Mouse (Mus musculus) frontal cortex, postnatal 14 days (tissue): ENCODE results near the gene Phgdh.

Source experiments
- DNase-seq, 2 experiments: peaks; one replicate each; pipeline ENCODE4 v3.0.0; 2022; ENCODE audit warnings: low spot score in 2 of 2

Phgdh gene

GRCm38 (mm10) chr3:98339706-98340109 is at the start of gene Phgdh:
Gene Phgdh, minus strand, starts transcription at chr3:98339990.
- DNase-seq: peak in 1 of 2 experiments; percentile 39

DNA sequence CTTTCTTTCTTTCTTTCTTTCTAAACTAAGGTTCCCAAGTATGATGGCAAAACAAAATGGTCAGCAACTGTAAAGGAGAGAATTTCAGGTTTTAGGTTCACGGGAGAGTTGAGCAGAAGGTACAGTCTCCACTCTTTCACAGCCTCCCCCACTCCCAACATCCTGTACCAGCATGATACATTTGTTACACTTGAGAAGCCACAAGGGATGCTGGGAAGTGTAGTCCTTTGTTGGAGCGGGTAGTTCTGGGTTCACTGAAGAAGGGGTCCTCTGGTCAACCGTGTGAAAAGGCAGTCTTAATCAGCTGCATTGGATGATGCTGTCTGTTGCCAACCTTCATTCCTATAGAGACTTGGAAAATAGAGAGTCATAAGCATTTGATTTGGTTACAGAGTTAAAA is 49.5 kb upstream of the Phgdh start:
- DNase-seq: no peak

GRCm38 (mm10) chr3:98387756-98388155 is 48.0 kb upstream of the Phgdh start:
- no peak for DNase-seq

GRCm38 (mm10) chr3:98387086-98387485 is 47.3 kb upstream of the Phgdh start:
- no peak for DNase-seq

DNA sequence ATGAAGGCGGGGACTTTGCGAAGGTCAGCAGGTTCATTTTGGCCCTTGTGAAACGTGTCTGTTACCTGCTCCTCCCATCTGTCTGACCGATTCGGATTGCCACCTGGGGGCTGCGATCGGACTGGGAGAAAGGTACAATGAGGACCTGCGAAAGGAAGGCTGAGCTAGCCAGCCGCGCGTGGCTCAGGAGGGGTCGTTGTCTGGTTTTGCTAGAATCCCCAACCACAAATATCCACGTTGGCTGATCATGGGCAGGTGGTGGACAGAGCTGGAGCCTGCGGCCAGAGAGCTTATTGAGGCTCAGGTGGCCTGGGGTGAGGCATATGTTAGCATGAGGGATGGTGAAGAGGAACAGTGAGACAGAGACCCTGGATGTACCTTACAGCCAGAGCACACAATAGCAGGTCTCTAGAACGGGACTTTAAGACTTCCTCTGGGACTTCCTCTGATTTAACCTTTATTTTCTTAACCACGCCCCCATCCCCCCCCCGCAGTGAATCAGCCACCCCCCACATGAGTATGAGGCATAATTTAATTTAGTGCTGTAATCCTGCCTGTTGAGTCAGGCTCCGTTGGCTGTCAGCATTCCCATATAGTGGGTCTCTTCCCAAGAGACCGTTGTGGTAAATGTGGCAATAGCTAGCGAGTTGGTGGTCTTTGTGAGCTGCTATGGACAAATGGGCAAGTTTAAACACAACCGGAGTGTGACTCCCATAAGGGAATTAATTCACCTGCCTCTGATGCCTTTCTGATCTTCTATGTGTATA is 43.4 kb upstream of the Phgdh start:
- no peak for DNase-seq

DNA sequence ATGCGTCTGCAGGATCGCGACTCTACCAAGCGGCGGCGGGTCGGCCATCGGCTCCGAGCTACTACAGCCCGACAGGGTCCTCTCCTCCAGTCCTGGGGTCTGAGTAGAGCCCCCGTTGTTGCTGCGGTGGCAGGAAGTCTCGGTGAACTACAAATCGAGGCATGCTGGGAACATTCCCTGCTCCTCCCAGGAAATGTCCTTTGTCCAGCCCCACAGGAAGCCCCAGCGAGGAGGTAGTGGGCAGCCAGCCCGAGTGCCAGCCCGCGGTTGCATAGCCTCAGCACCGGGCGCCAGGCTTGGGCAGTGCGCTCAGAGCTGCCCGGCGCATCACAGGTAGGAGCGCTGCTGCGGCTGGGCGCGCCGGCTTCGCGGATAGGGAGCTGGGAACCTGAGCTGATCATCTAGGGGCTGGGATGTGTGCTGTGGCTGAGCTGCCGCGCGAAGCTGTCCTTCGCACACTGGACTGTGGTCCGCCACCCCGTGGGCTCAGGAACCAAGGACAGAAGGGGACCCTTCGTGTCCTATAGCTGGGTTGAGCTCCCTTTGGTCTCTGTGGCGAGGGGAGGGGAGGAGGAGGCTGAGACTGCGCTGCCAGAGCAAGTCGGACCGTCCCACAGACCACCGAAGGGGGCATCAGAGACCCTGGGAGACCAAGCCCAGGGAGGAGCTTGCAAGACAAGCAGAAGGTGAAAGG is 42.6 kb upstream of the Phgdh start, which contains the start of gene Zfp697:
TSS of gene Zfp697 (plus strand) at position 216 of the 694 bp plus-strand sequence.
- peak; percentile 73 to 75 for DNase-seq

- DNase-seq: no peak
These were observed 42.0 kb upstream of the Phgdh start for GRCm38 (mm10) chr3:98381677-98382245.

DNA sequence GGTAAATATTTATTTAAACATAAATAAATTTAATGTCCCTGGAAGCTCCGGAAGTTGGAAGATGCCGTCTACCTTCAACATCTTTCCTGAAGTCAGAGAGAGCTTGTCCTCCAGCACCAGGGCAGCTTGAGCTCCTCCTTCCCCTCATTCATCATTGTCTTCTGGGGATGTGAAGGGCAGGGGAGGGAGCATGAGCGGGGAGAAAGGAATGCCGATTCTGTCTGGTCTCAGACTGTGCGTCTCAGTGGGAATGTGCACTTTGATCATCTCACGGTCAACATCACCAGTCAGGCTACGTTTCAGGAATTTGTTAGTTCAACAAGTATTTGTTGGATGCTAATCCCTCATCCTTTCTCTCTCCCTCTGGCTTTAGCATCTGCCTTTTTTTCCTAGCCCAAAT is 39.4 kb upstream of the Phgdh start:
- no peak for DNase-seq

DNA sequence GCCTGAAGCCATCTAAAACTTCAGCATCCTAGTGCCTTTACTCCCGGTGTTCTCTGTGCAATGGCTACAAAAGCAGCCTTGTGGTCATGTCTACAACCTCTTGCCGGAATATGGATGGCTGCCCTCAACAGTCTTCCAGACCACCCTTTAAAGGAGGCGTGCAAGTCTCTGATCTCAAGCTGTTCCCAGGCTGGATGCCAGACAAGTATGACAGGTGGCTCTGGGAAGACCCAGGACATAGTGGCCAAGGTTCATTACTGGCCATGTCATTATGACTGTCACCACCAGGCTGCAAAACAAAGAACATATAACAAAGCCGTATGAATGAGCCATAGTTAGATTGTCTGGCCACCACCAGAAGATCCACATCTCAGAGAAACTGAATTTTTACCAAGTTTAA is 38.5 kb upstream of the Phgdh start:
- DNase-seq: no peak

GRCm38 (mm10) chr3:98374980-98375379 is 35.2 kb upstream of the Phgdh start:
- DNase-seq: no peak

DNA sequence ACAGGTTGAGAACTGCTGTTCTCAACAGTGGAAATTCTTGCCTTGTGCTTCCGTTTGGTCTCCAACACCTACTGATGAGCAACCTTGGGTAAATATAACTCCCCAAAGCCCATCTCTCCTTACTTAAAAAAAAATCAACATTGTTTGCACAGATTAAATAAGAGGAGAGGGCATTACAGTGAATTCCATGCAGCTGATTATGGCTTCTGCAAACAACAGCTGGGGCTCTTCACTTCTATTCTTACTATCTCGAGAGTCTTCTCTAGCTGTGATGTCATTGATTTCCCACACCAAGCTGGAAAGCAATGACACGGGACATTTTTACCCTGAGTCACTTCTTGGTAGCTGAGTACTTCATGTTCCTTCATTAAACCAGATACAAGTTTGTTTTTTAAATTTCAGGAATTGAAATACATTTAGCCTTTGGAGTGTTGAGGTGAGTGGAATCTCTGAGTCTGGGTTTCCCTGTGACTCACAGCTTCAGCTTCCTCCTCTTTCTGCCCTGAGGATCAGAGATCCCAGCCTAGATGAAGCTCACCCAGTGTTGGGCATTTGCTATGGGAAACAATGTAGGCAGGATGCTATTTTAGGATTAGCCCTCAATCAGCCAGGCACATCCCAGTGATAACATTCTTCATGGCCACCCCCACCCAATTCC is 34.4 kb upstream of the Phgdh start:
- DNase-seq: no peak

DNA sequence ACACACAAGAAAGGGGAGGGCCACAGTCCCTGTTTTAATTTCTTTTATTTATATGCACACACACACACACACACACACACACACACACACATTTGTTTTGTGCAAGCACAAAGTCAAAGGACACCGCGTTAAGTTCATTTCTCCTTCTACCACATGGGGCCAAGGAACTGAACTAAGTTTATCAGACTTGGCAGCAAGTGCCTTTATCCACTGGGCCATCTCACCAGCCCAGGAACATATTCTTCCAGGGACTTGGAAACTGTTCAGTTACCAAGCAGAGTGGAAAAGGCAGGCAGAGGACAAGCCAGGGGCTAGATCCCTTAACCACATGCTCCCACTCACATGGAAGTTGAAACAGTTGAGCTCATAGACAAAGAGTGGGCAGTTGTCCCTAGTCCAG is 29.0 kb upstream of the Phgdh start:
- DNase-seq: no peak

DNA sequence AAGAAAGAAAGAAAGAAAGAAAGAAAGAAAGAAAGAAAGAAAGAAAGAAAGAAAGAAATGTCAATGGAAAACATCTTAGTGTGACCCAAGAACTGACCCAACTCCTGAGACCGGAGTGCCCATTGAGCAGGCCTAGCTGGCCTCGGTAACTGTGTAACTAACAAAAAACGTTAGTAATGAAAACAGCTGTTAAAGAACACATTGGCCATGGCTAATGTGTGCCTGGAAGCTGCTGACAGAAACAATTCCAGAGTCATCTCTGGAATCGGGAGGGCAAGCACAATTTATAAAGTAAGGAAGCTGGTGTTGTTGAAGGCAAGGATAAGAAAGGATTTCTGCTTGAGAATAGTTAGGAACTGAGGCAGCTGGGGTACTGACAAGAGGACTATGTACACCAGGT is 28.5 kb upstream of the Phgdh start:
- no peak for DNase-seq

DNA sequence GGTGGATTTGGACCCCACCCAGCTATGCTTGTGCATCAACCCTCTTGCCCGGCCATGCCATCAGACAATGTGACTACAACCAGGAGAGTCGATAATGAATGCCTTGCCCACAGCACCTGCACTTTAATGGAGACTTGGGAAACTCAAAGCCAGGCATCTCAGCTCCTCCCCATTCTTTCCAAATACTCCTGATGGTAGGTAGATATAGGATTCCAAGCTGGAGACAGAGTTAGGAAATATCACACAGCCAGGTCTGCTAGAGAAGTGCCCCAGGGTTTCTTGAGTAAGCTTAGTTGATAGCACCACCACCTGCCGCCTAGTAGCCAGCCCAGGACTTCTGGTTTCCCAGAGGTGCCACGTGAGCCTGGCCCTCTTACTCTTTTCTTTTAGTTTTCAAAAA is 27.0 kb upstream of the Phgdh start:
- no peak for DNase-seq

DNA sequence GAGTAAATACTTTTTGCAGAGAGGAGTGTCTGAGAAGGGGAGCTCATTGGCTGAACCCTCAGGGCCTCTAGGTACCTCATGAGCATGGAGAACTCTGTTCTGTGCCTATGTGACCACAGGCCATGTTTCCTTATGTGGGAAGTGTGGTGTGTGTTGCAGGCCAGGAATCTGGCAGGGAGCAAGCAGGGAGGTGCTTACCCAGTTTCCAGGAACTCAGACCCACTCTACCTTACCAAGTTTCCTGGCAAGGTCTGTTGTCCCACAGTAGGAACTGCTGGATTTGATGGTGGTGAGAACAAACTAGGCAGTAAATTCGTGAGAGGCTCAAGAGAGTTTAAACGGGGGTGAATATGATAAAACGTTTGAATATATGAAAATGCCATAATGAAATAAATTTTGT is 26.3 kb upstream of the Phgdh start:
- DNase-seq: no peak

DNA sequence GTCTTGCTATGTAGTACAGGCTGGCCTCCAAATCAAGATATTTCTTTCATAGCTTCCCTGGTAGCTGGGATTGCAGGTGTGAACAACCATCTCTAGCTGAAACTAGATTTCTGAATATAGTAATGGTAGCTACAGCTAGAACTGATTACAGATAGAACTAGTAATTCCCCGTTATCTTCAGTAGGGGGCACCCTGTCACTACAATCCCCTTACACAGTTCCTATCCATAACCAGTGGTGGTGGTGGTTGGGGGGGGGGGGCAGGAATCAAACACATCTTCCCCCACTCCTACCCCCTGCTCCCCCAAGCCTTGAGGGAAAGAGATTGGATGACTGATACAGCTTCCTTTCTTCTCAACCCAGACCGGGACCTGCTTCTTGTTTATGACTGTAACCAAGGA is 23.0 kb upstream of the Phgdh start:
- no peak for DNase-seq

DNA sequence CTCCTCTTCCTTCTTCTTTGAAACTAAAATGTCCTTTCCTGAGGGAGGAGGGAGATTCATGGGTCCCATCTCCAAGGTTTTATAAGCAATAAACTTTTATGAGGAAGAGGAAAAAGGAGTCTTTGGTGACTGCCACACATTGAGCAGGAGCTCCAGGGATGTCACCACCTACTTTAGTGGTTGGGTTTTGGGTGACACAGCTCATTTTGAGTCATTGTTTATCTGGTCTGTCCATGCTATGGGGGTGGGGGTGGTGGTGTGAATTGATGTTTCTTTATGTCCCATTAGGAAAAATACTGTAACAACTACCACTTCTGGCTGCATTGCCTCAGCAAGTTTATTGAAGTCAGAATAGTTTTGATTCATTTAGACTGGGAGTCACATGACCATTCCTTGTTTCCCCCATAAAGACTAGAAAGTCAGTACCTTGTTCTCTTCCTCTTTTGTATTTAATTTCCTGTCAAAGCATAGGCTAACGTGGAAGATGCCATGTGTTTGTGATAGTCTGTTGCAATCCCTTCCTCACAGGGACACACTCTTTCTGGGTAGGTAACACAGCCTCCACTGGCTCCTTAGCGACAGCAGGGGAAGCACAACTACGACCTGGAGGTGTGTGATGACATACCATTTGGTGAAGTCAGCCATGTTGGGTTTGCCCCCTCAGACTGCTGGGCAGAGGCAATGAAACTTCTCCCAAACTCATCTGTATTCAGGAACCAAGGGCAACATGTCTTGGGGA is 17.0 kb upstream of the Phgdh start:
- no peak for DNase-seq

- DNase-seq: no peak
These were observed 16.2 kb upstream of the Phgdh start for GRCm38 (mm10) chr3:98356026-98356365.

GRCm38 (mm10) chr3:98355344-98356025 is 15.7 kb upstream of the Phgdh start:
- no peak for DNase-seq

GRCm38 (mm10) chr3:98353892-98354291 is 14.1 kb upstream of the Phgdh start:
- DNase-seq: peak; percentile 15 to 53

GRCm38 (mm10) chr3:98348705-98349104 is 8.9 kb upstream of the Phgdh start:
- no peak for DNase-seq
